Mouse (Mus musculus) urinary bladder, postnatal 4 days (tissue): Measurements from ENCODE around the gene Abcc5.
"Not testable (repeated sequence)": the region's sequence is repeated elsewhere in the genome, so short reads cannot be mapped to it uniquely, and the experiment has no call there.

Experiments
- DNase-seq, 2 experiments: peaks; one replicate each; pipeline ENCODE4 v3.0.0; 2021 to 2022; ENCODE audit warnings: low spot score in 2 of 2

Gene Abcc5

DNA sequence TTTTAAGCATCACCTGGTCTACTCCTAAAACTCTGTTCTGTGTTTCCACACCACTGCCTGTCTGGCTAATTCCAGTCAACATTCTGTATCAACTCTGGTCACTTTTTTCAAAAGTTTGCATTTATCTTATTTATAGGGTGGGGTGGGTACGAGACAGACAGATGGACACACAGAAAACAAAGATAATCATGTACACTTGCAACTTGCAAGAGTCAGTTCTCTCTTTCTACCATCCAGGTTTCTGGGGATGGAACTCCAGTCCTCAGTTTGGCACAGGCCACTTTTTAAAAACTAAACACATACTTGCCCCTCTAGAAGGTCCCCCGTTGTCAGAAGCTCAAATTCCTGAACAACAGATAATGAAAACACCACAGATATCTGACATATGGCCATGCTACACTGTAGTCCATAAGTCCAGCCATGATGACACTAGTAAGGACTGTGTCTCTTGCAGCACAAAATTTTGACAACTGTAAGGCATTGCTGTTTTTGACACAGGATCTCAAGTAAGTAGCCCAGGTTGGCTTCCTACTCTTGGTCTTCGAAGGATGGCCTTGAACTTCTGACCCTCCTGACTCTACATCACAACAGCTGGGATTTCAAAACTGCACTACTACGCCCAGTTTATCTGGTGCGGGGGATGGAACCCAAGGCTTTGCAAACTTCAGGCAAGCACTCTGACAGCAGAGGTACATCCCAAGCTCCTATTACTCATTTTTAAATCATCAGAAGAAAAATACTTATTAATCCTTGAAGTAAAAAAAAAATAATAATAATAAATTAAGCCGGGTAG lies 3.1 kb downstream of the Abcc5 start:
- no peak for DNase-seq

GRCm38 (mm10) chr16:20418054-20418453 lies 8.1 kb downstream of the Abcc5 start:
- DNase-seq, result no peak

DNA sequence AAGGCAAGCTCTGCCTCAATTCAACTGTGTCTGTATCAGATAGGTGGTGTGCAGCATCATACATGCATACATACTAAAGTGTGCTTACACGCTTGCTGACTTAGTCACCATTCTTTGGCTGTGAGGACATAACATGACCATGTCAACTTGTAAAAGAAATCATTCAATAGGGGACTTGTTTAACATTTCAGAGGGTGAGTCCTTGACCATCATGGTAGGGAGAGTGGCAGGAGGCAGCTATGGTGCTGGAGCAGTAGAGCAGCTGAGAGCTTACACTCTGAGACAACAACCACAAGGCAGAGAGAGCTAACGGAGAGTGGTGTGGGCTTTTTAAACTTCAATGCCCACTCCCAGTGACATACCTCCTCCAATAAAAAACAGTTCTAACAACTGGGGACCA lies 9.9 kb downstream of the Abcc5 start:
- DNase-seq, result no peak

GRCm38 (mm10) chr16:20415804-20416203 lies 10.4 kb downstream of the Abcc5 start:
- no peak for DNase-seq

- DNase-seq, result no peak
These were observed 11.0 kb downstream of the Abcc5 start for GRCm38 (mm10) chr16:20415211-20415610.

- DNase-seq, result no peak
These were observed 12.3 kb downstream of the Abcc5 start for GRCm38 (mm10) chr16:20413870-20414331.

DNA sequence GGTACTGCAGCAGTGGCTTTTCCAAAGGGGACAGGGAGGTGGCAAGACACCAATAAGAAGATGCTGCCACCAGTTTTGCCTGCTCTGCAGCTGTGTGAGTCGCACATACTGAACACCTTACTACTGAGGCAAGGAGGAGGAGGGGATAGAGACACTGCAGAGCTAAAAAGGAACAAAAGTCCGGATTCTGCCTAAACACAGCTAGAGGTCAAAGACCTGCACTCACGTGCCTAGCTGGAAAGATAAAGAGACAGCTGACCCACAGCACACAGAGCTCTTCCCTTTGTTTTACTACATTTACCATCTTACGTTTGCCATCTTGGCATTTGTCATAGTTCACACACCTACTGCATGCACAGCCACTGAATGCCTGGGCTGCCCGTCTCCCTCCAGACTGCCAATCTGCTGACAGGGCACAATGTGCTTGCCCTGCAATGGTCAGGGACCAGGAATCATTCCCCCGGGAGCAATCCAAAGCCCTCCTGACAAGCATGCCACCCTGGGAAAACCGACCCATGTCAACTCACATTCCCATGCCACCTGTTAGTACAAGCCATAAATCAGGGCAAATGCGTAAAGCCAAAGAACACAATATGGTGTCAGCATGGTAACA lies 14.1 kb downstream of the Abcc5 start:
- no peak for DNase-seq

GRCm38 (mm10) chr16:20405335-20405734 lies 20.9 kb downstream of the Abcc5 start:
- DNase-seq, result no peak

- no peak for DNase-seq
These were observed 22.9 kb downstream of the Abcc5 start for GRCm38 (mm10) chr16:20403327-20403726.

- DNase-seq, result no peak
These were observed 24.6 kb downstream of the Abcc5 start for GRCm38 (mm10) chr16:20401592-20401991.

DNA sequence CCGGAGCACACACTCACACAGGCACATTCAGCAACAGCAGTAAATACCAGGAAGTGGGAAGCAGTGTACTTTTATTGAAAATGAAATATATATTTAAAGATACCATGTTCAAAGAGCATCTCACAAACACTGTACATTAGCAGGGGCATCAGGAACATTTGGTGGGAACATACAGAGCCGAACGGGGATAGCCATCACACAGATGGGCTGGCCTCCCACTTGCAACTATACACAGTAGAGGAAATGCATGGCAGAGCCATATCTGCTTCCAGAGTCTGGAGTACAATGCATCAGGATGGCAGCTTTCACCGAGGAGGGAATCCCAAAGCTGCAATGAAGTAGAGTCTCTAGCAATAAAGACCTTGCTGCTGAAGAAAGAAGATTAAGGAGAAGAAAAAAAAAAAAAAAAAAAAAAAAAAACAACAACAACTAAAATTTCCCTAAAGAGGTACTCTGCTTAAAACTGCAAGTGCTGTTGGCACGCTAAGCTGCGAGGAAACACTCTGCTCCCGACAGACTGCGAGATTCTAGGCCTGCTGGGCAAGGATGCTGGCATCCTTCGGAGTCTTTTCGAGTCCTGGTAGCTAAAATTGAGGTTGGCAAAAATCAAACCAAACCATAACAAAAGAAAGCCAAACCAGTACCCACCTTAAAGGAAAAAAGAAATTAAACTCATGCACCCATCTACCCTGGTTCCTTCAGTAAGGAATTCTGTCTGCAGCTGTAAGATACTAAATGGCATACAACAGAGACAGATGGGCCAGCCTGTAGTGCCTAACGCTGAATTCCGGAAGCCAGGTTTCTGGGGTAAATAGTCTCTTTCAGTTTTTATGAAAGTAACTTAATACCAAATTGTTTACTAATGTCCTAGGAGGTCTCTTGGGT lies 25.2 kb downstream of the Abcc5 start:
- DNase-seq, result no peak

- no peak for DNase-seq
These were observed 29.3 kb downstream of the Abcc5 start for GRCm38 (mm10) chr16:20396851-20397250.

DNA sequence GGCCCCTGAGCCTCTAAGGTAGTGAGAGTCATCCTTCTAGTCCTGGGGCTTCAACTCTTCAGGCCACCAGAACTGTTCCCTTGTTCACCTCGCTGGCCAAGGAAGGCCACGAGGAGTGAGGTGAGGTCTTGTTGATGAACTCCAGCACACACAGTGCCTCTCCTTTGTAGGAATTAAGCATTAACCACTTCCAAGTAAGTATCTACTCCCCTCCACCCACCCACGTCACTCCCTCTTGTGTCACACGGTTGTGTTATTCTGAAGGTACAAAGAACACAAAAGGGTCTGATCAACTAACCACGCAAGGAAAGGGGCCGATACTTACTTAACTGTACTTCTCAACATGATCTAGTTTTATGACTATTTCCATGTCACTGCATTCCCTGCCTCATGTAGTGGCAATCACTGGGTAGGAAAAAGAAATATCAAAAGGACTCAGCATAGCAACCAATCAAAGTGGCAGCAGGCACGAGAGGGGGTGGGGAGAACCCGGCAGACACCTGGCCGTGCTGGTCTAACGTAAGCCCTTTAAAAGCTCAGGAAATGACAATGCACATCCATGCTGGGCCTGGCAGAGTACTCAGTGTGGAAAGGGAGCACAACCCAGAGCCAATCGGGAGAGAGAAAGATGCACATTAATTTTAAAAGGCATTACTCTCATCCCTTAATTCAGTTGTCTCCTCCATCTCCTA lies 30.8 kb downstream of the Abcc5 start:
- no peak for DNase-seq

DNA sequence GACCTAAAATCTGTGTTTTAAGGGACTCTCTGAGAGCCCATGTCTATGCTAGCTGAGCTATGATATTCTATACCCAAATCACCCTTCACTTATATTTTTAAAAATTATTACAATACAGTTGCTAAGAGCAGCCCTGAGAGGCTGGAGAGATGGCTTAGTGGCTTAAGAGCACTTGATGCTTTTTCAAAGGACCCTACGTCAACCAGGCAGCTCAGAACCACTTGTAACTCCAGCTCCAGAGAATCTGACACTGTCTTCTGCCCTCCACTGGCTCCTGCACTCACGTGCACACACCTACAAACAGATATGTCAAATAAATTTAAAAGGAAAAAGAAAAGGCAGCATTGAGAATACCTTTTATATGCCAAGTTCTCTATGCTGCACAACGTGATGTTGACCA lies 34.4 kb downstream of the Abcc5 start:
- DNase-seq, result no peak

DNA sequence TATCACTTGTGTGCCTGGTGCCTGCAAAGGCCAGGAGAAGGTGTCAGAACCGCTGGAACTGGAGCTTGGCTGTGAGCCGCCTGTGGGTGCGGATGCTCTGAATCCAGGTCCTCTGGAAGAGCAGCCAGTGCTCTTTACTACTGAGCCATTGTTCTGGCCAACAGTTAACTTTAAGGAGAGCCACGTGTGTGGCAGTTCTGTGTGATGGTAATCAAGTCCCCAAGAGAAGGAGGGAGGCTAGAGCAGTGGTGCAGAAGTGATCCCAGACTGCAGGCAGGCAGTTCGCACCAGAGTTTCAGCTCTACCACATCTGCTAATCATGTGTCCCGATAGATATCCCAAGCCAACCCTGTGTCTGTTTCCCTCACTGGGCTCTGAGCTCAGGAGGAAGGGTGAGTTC lies 36.0 kb downstream of the Abcc5 start:
- DNase-seq, result no peak

- no peak for DNase-seq
These were observed 45.2 kb downstream of the Abcc5 start for GRCm38 (mm10) chr16:20381031-20381430.

GRCm38 (mm10) chr16:20375341-20375740 lies 50.9 kb downstream of the Abcc5 start:
- DNase-seq, result no peak

- DNase-seq, result no peak
These were observed 54.5 kb downstream of the Abcc5 start for GRCm38 (mm10) chr16:20371731-20372130.

DNA sequence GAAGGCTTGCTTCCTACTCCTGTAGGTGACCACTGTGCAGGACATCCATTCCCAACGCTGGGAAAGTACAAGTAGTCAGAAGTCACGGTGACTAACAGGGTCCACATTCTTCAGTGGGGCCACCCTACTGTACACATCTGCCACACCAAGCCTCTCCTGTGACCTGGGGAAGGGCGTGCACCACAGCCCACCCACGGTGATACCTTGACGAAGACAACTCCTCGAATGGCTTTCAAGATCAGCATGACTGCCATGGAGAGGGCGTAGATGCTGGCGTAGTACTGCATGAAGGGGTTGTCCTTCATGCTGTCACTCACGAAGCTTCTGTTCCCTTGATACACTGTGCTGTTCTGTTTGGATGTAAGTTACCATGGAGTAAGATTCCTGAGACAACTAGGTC lies 58.0 kb downstream of the Abcc5 start:
- no peak for DNase-seq

- no peak for DNase-seq
These were observed 64.1 kb downstream of the Abcc5 start for GRCm38 (mm10) chr16:20362121-20362520.

DNA sequence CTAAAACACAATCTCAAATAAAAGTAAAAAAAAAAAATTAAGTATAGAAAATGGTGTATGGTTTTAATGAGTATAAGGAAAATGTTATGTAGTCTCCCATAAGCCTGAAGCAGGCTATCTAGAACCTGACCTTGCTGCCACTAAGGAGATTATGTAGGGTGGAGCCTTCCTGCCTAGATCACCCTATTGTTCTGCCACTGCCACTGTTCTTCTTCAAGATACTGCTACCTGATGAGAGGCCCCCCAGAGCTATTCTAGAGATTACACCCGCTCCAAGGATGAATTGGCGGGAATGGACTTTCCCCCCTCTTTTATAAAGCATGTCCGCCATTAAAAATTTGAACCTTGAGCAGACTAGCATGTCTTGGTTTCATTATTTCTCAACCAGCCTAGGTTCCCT lies 64.7 kb downstream of the Abcc5 start:
- DNase-seq, result not testable (repeated sequence)
